Mouse (Mus musculus): ENCODE results near the gene Gm15737. TPM values are rescaled to one million over a fixed set of nuclear protein-coding genes. Genes with fewer than 3 reads are reported as not detected.

Gene Gm15737
- total and polyA plus RNA-seq, 2 experiments from 2014 or later = not detected

- Histone ChIP-seq H3K27ac (no peak overlapping the region), H3K4me3 (ENCODE audit: low read length) (no peak overlapping the region), H3K4me1 (ENCODE audit: insufficient read depth, low read length) (no peaks in the 10 kb centered on the region), H3K9ac (replicated peaks; ENCODE audit: low read length) (no peak overlapping the region), H3K27me3 (ENCODE audit: insufficient read depth, low read length) (no peaks in the 10 kb centered on the region), H3K9me3 (ENCODE audit: low read length) (no peaks in the 10 kb centered on the region), H3K36me3 (ENCODE audit: insufficient read depth, low read length) (no peaks in the 10 kb centered on the region), H3K4me2 (ENCODE audit: low read depth, low read length) (no peak overlapping the region)
- TF ChIP-seq CTCF (IDR thresholded peaks at IDR 0.05; ENCODE audit: low read depth) = no peak
- ATAC-seq (no peak), DNase-seq (ENCODE audit: low spot score) (no peak)
- WGBS = 57% methylated on average over 8 of the region's 8 CpGs
Measured at GRCm38 (mm10) chr6:92909361-92909760, 40.2 kb downstream of the Gm15737 start.

- TF ChIP-seq CTCF (IDR thresholded peaks at IDR 0.05; ENCODE audit: low read depth) = no peak
- H3K27me3 ChIP-seq (ENCODE audit: insufficient read depth, low read length) = no peaks in the 10 kb centered on the region
- H3K4me2 ChIP-seq (ENCODE audit: low read depth, low read length) = no peak overlapping the region
- no peak overlapping the region for H3K27ac ChIP-seq
- ATAC-seq = no peak
- H3K36me3 ChIP-seq (ENCODE audit: insufficient read depth, low read length) = no peaks in the 10 kb centered on the region
- no peaks in the 10 kb centered on the region for H3K4me1 ChIP-seq (ENCODE audit: insufficient read depth, low read length)
- 95% methylated on average over 3 of the region's 3 CpGs for WGBS
- DNase-seq (ENCODE audit: low spot score) = no peak
- H3K4me3 ChIP-seq (ENCODE audit: low read length) = no peak overlapping the region
- H3K9me3 ChIP-seq (ENCODE audit: low read length) = no peaks in the 10 kb centered on the region
- H3K9ac ChIP-seq (replicated peaks; ENCODE audit: low read length) = no peak overlapping the region
Measured at GRCm38 (mm10) chr6:92910611-92911010, 41.5 kb downstream of the Gm15737 start.

GRCm38 (mm10) chr6:92920938-92921689 is 52.0 kb downstream of the Gm15737 start:
- 81% methylated on average over 10 of the region's 10 CpGs for WGBS
- no peak for TF ChIP-seq CTCF (IDR thresholded peaks at IDR 0.05; ENCODE audit: low read depth)
- H3K9me3 ChIP-seq (ENCODE audit: low read length) = no peaks in the 10 kb centered on the region
- H3K4me3 ChIP-seq (ENCODE audit: low read length) = no peak overlapping the region
- H3K27me3 ChIP-seq (ENCODE audit: insufficient read depth, low read length) = no peaks in the 10 kb centered on the region
- ATAC-seq (no peak), DNase-seq (ENCODE audit: low spot score) (no peak)
- H3K9ac ChIP-seq (replicated peaks; ENCODE audit: low read length) = no peak overlapping the region
- no peaks in the 10 kb centered on the region for H3K36me3 ChIP-seq (ENCODE audit: insufficient read depth, low read length)
- no peak overlapping the region for H3K4me2 ChIP-seq (ENCODE audit: low read depth, low read length)
- H3K4me1 ChIP-seq (ENCODE audit: insufficient read depth, low read length) = no peaks in the 10 kb centered on the region
- H3K27ac ChIP-seq = no peak overlapping the region

GRCm38 (mm10) chr6:92921843-92922242 is 52.7 kb downstream of the Gm15737 start:
- no peaks in the 10 kb centered on the region for H3K27me3 ChIP-seq (ENCODE audit: insufficient read depth, low read length)
- no peak for TF ChIP-seq CTCF (IDR thresholded peaks at IDR 0.05; ENCODE audit: low read depth)
- no peaks in the 10 kb centered on the region for H3K4me1 ChIP-seq (ENCODE audit: insufficient read depth, low read length)
- no peaks in the 10 kb centered on the region for H3K9me3 ChIP-seq (ENCODE audit: low read length)
- no peak overlapping the region for H3K4me3 ChIP-seq (ENCODE audit: low read length)
- no peak overlapping the region for H3K4me2 ChIP-seq (ENCODE audit: low read depth, low read length)
- ATAC-seq (no peak), DNase-seq (ENCODE audit: low spot score) (no peak)
- H3K9ac ChIP-seq (replicated peaks; ENCODE audit: low read length) = no peak overlapping the region
- H3K27ac ChIP-seq = no peak overlapping the region
- no peaks in the 10 kb centered on the region for H3K36me3 ChIP-seq (ENCODE audit: insufficient read depth, low read length)
- WGBS = 50% methylated on average over 4 of the region's 4 CpGs

- Histone ChIP-seq H3K9ac (replicated peaks; ENCODE audit: low read length) (no peak overlapping the region), H3K27ac (no peak overlapping the region), H3K36me3 (ENCODE audit: insufficient read depth, low read length) (no peaks in the 10 kb centered on the region), H3K27me3 (ENCODE audit: insufficient read depth, low read length) (no peaks in the 10 kb centered on the region), H3K4me2 (ENCODE audit: low read depth, low read length) (no peak overlapping the region), H3K4me3 (ENCODE audit: low read length) (no peak overlapping the region), H3K9me3 (ENCODE audit: low read length) (no peaks in the 10 kb centered on the region), H3K4me1 (ENCODE audit: insufficient read depth, low read length) (no peaks in the 10 kb centered on the region)
- no peak for ATAC-seq
- WGBS = 59% methylated on average over 8 of the region's 8 CpGs
- TF ChIP-seq CTCF (IDR thresholded peaks at IDR 0.05; ENCODE audit: low read depth) = no peak
- DNase-seq (ENCODE audit: low spot score) = peak; percentile 3
Measured at GRCm38 (mm10) chr6:92924536-92924935, 55.4 kb downstream of the Gm15737 start.

GRCm38 (mm10) chr6:92928261-92928660 is 59.1 kb downstream of the Gm15737 start:
- DNase-seq (ENCODE audit: low spot score) (no peak), ATAC-seq (no peak)
- H3K4me2 ChIP-seq (ENCODE audit: low read depth, low read length) = no peak overlapping the region
- no peak for TF ChIP-seq CTCF (IDR thresholded peaks at IDR 0.05; ENCODE audit: low read depth)
- no peak overlapping the region for H3K27ac ChIP-seq
- no peaks in the 10 kb centered on the region for H3K9me3 ChIP-seq (ENCODE audit: low read length)
- H3K4me3 ChIP-seq (ENCODE audit: low read length) = no peak overlapping the region
- no peaks in the 10 kb centered on the region for H3K36me3 ChIP-seq (ENCODE audit: insufficient read depth, low read length)
- no peaks in the 10 kb centered on the region for H3K4me1 ChIP-seq (ENCODE audit: insufficient read depth, low read length)
- no peak overlapping the region for H3K9ac ChIP-seq (replicated peaks; ENCODE audit: low read length)
- H3K27me3 ChIP-seq (ENCODE audit: insufficient read depth, low read length) = no peaks in the 10 kb centered on the region
- WGBS = 89% methylated on average over 5 of the region's 5 CpGs

Other genes starting within 250 kb of the Gm15737 start
- gene Prickle2, start 163.2 kb upstream of the Gm15737 start, total RNA-seq (2014; rRNA removed) = 37.7 and 38.7 TPM in 2 replicates
- 11.3 and 11.6 TPM in 2 replicates for gene Prickle2, start 163.2 kb upstream of the Gm15737 start, polyA plus RNA-seq (2015; fragmentation: Nextera tagmentation; extraction: Ambion mirVana)
- 0.65 and 0.68 TPM in 2 replicates for gene A730049H05Rik, start 52.9 kb upstream of the Gm15737 start, total RNA-seq (2014; rRNA removed)
- 1.2 and 1.7 TPM in 2 replicates for gene A730049H05Rik, start 52.9 kb upstream of the Gm15737 start, polyA plus RNA-seq (2015; fragmentation: Nextera tagmentation; extraction: Ambion mirVana)
- 7.6 and 9.2 TPM in 2 replicates for gene Adamts9, start 74.1 kb downstream of the Gm15737 start, total RNA-seq (2014; rRNA removed)
- gene Adamts9, start 74.1 kb downstream of the Gm15737 start, polyA plus RNA-seq (2015; fragmentation: Nextera tagmentation; extraction: Ambion mirVana) = 1.5 and 1.7 TPM in 2 replicates